Mouse (Mus musculus) heart, postnatal 36 days (tissue): Measurements from ENCODE around the gene Atg4d. TPM values are rescaled to one million over a fixed set of nuclear protein-coding genes. Genes with fewer than 3 reads are reported as not detected.
"Not testable (repeated sequence)": the region's sequence is repeated elsewhere in the genome, so short reads cannot be mapped to it uniquely, and the experiment has no call there.

Source experiments
- DNase-seq, 2 experiments: peaks; one replicate each; pipeline ENCODE4 v3.0.0; 2021 to 2022
- intact Hi-C: fragments of 180-260 bp; cut with DNase I; formaldehyde crosslinking; loops from one replicate; pipeline ENCODE4 v1.15.1; 2025
- total RNA-seq, 2 experiments: library from RNA; stranded (reverse); gene quantifications; 2 replicates each; pipeline ENCODE4 v1.2.3; 2021

Gene Atg4d
- total RNA-seq, 2 experiments from 2014 or later: 78.0 to 99.6 TPM

DNA sequence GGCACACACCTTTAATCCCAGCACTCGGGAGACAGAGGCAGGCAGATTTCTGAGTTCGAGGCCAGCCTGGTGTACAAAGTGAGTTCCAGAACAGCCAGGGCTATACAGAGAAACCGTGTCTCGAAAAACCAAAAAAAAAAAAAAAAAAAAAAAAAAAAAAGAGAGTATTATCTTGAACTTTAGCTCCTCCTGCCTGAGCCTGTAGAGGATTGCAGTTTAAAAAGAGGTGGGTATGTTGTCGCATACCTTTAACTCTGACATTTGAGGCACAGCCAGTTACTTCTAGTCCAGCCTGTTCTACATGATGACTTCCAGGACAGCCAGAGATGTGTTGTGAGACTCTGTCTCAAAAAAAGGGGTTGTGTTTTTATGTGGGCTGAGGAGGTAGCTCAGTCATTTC is 4.5 kb downstream of the Atg4d start:
- intact Hi-C loops, DNase-seq: not testable (repeated sequence)

GRCm38 (mm10) chr9:21272391-21272790 is 7.3 kb downstream of the Atg4d start:
- no peak for DNase-seq
- intact Hi-C loops: no loop called here

DNA sequence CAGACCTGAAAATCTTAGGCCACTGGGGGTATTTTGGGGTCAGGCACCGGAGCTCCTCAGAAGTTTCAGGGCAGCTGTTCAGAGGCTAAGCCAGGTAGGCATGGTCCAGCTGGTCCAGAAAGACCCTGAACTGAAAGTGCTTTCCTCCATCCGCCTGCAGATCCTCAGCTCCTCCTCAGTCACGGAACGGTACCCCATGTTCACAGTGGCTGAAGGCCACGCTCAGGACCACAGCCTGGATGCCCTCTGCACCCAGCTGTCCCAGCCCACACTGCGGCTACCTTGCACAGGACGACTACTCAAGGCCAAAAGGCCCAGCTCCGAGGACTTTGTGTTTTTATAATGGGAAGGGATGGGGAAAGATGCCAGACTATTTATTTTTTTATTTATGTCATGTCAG is 8.0 kb downstream of the Atg4d start:
- intact Hi-C loops: no loop called here
- DNase-seq: no peak

DNA sequence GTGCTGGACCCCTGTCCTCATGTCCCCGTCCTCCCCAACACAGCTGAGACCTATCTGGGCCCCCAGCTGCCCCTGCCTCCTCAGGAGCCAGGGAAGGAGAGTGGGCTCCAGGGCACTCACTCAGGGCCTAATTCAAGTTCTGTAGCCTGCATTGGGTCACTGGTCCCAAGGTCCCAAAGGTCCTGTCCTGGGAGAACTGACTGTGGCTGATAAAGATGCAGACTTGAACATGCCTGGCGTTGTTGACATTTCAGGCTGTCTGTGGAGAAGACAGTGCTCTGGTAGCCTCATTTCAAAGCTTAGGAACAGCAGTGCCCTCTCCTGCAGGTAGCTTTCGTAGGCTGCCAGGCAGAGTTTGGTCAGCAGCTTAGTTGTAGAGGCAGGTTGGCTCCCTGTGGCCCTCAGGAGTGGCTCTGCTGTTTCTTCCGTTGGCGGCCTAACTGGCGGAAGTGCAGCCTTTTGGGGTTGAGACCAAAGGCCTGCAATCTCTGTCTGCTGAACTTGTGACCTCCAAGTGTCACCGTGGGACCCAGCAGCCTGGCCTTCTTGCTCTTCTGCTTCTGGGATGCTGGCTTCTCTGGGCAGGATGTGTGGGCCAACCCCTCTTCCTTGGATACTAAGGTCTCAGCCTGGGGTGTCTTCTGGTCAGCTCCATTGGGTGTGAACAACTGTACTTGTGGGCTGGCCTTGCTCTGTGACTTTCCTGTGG is 8.6 kb downstream of the Atg4d start:
- intact Hi-C loops: no loop called here
- DNase-seq: no peak

GRCm38 (mm10) chr9:21274336-21274735 is 9.2 kb downstream of the Atg4d start:
- intact Hi-C loops: no loop called here
- DNase-seq: no peak

DNA sequence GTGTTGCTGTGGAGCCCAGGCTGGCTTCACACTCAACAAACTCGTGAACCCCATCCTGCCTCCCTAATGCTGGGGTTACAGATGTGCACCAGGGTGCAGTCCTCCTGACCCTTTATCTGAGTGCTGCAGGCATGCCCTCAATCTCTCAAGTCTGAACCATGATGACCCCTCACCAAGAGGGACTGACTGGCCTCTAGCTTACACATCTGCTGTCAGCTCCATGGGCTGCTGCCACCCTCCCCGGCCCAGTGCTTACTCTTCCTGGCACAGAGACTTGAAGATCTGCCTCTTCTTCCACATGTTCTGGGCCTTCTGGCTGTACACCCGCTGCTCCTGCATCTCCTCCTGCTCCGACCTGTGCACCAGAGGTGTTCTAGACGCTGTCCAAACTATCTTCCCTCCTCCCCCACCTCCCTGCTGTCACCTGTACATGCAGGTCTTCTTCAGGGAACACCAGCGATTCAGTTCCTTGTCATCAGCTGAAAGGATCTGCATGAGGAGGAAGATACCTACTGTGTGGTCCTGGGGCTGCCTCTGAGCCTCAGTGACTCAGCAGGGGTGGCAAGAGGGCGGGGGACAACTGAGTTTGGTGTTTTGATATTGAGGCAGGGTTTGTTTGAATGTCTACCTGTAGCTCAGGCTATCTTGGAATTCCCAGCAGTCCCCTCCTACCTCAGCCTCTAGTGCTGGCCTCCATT is 10.1 kb downstream of the Atg4d start:
- intact Hi-C loops: no loop called here
- DNase-seq: no peak

DNA sequence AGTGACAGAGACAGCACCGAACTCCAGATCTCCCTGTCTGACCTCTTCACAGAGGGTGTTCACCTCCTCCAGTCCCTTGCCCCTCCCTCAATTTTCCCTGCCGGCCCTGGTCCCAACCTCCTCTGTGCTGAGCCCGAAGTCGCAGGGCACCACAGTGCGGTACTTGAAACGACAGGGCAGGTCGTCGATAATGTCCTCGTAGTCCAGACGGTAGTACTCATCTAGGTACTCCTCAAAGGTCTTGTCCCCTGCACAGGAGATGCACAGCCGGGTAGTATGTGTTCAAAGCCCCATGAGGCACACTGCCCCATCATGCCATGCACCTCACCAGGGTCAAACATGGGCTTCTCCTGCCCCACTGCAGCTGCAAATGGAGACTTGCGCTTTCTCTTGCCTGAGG is 10.6 kb downstream of the Atg4d start:
- no peak for DNase-seq
- intact Hi-C loops: no loop called here

GRCm38 (mm10) chr9:21276307-21276706 is 11.2 kb downstream of the Atg4d start:
- no peak for DNase-seq
- intact Hi-C loops: no loop called here

DNA sequence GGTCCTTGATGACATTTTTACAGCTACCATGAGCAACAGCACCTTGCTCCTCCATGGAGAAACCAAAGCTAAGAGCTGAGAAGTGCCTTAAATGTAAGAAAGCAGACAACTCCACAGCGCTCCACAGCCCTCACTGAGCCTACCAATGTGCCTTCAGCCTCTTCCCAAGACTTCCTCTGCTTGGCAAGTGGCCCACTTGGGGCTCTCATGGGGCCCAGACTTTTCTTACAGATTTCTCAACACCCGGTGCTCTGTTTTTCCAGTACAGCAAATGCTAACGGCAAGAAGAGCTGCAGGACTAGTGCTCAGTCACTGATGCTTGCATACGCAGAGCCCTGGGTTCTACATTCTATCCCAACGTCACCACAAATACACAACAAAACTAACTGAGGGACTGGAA is 12.7 kb downstream of the Atg4d start:
- intact Hi-C loops: no loop called here
- no peak for DNase-seq

GRCm38 (mm10) chr9:21283591-21283990 is 18.5 kb downstream of the Atg4d start:
- intact Hi-C loops: no loop called here
- no peak for DNase-seq

- DNase-seq: no peak
- intact Hi-C loops: no loop called here
Observed at GRCm38 (mm10) chr9:21283994-21284393, 18.9 kb downstream of the Atg4d start.

GRCm38 (mm10) chr9:21286753-21287152 is 21.7 kb downstream of the Atg4d start:
- intact Hi-C loops: loop anchor here (1.0 kb wide), 1 partner anchor 20 kb away; no protein-coding TSS in a partner anchor

GRCm38 (mm10) chr9:21287571-21288402 is 22.7 kb downstream of the Atg4d start, which contains the start of gene Kri1:
TSS of gene Kri1 (minus strand) at chr9:21287969.
- peak; percentile 98 for DNase-seq
- intact Hi-C loops: loop anchor here (1.0 kb wide), 1 partner anchor 21 kb away; no protein-coding TSS in a partner anchor

More at GRCm38 (mm10) chr9:21286753-21287152, 21.7 kb downstream of the Atg4d start:
- no peak for DNase-seq

DNA sequence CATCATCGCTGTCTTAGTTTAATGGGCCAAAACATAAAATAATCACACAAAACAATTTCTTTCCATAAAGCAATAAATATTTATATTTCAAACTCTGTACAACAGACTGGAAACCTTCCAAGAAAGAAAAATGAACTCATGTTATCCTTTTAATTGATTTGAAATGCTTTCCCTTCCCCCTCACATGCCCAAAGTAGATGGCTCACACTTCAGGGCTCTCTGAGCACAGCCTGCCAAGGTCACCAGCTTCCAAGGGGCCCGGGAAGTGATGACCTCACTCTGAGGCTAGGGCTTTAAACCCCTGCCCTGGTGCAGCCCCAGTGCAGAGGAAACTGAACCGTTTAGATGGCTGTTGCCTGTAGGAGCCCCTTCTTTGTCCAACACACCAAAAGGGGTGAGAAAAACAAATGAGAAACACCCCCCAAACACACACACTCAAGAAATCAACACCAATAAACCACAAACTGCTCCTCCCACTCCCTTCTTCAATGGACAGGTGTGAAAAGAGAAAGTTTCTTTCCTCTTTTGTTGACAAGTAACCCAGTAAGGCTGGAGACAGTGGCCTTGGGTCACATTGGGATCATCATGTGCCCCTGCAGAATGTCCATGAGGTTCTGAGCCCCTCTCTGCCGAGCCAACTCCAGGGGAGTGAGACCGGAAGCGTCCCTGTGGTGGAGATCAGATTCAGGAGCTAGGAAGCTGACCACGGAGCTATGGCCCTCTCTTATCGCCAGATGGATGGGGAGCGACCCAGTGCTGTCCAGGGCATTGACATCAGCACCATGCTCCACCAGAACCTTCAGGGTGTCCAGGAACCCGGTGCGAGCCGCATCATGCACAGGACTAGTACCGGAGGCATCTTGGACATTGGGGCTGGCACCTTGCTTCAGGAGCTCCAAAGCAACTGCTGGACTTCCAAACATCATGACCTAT is 23.6 kb downstream of the Atg4d start:
- no peak for DNase-seq
- intact Hi-C loops: no loop called here

DNA sequence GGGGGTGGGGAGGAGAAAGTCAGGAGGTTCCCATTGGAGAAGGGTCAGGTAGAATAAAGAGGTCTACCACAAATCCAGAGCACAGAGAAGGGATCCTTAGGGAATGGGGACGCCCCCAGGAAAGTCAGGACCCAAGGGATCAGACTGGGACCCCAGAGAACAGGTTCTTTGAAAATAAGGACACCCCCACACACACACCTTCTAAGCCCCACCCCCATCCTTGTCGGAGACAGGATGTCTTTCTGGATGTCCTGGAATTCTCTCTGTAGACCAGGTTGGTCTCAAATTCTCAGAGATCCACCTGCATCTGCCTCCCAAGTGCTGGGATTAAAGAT is 24.2 kb downstream of the Atg4d start:
- intact Hi-C loops: no loop called here
- no peak for DNase-seq

- DNase-seq: no peak
- intact Hi-C loops: loop anchor here (2.0 kb wide), 1 partner anchor 52 kb away; the partner anchor contains the start of gene Keap1
Observed at GRCm38 (mm10) chr9:21290589-21290988, 25.5 kb downstream of the Atg4d start.

GRCm38 (mm10) chr9:21291022-21291787 is 26.1 kb downstream of the Atg4d start, which contains the start of gene Cdkn2d:
TSS of gene Cdkn2d (minus strand) at chr9:21291407.
- DNase-seq: peak; percentile 99
- intact Hi-C loops: loop anchor here (2.0 kb wide), 1 partner anchor 52 kb away; the partner anchor contains the start of gene Keap1

DNA sequence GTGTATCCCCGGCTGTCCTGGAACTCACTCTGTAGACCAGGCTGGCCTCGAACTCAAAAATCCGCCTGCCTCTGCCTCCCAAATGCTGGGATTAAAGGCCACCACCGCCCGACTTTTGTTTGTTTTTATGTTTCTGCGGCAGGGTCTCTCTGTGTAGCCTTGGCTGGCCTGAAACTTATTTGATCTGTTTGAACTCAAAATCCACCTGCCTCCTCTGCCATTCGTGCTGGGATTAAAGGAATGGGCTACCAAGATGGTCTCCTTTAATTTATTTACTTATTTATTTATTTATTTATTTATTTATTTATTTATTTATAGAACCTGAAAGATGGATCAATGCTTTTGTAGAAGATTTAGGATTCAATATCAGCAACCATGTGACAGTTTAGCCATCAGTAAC is 26.8 kb downstream of the Atg4d start:
- intact Hi-C loops: loop anchor here (2.0 kb wide), 1 partner anchor 53 kb away; the partner anchor contains the start of gene Keap1
- not testable (repeated sequence) for DNase-seq

GRCm38 (mm10) chr9:21292271-21292670 is 27.2 kb downstream of the Atg4d start:
- intact Hi-C loops: no loop called here
- DNase-seq: no peak
